Mouse (Mus musculus): ENCODE measurements around the gene Prr36. TPM values are rescaled to one million over a fixed set of nuclear protein-coding genes. Genes with fewer than 3 reads are reported as not detected.

The Prr36 gene
- polyA plus RNA-seq (2021; fragmentation: Nextera tagmentation): 18.3 and 30.0 TPM in 2 replicates
- long read RNA-seq, experiment 1, partial matches to known transcripts: 0 of 4 reads
- long read RNA-seq, experiment 1, other reads (novel, unspliced or antisense): 4 of 4 reads
- long read RNA-seq, experiment 2, partial matches to known transcripts: 7 of 12 reads
- long read RNA-seq, experiment 2, other reads (novel, unspliced or antisense): 5 of 12 reads

GRCm38 (mm10) chr8:4216791-4217621 is at the start of gene Prr36:
Prr36 (minus strand) TSS chr8:4217459.

GRCm38 (mm10) chr8:4259125-4259804 is 42.0 kb upstream of the Prr36 start, which contains the start of gene Ctxn1:
Ctxn1 (minus strand) TSS chr8:4259274.

GRCm38 (mm10) chr8:4252934-4253841 is 35.9 kb upstream of the Prr36 start, which contains the start of gene Snapc2:
Snapc2 (plus strand) TSS chr8:4253080.

GRCm38 (mm10) chr8:4247951-4248540 is 30.8 kb upstream of the Prr36 start, which contains the start of gene Tgfbr3l:
Tgfbr3l (plus strand) TSS chr8:4248214.

GRCm38 (mm10) chr8:4238434-4239192 is 21.4 kb upstream of the Prr36 start, which contains the start of the genes Map2k7 and Gm49320:
Map2k7 (plus strand) TSS chr8:4238740.
Gm49320 (plus strand) TSS chr8:4238865.

GRCm38 (mm10) chr8:4226739-4227347 is 9.6 kb upstream of the Prr36 start, which contains the start of gene Lrrc8e:
Lrrc8e (plus strand) TSS chr8:4226827.

GRCm38 (mm10) chr8:4165852-4166751 is 51.2 kb downstream of the Prr36 start, which contains the start of gene Evi5l:
Evi5l (plus strand) TSS chr8:4166567.

Other genes with a start within 250 kb of the Prr36 start
- 1.2 and 2.2 TPM in 2 replicates for gene Cd209f, start 111.6 kb downstream of the Prr36 start, polyA plus RNA-seq (2021; fragmentation: Nextera tagmentation)
- 0.28 and 0.43 TPM in 2 replicates for gene Cd209g, start 83.4 kb downstream of the Prr36 start, polyA plus RNA-seq (2021; fragmentation: Nextera tagmentation)
- gene Evi5l, start 50.9 kb downstream of the Prr36 start, polyA plus RNA-seq (2021; fragmentation: Nextera tagmentation): 19.8 and 23.8 TPM in 2 replicates
- gene Lrrc8e, start 9.4 kb upstream of the Prr36 start, polyA plus RNA-seq (2021; fragmentation: Nextera tagmentation): not detected in 2 replicates
- gene Map2k7, start 21.3 kb upstream of the Prr36 start, polyA plus RNA-seq (2021; fragmentation: Nextera tagmentation): 12.9 and 16.1 TPM in 2 replicates
- gene Gm49320, start 21.4 kb upstream of the Prr36 start, polyA plus RNA-seq (2021; fragmentation: Nextera tagmentation): 0.08 TPM in 1 of 2 replicates, not detected in the other
- 0.21 and 0.40 TPM in 2 replicates for gene Tgfbr3l, start 30.8 kb upstream of the Prr36 start, polyA plus RNA-seq (2021; fragmentation: Nextera tagmentation)
- 31.8 and 34.8 TPM in 2 replicates for gene Snapc2, start 35.6 kb upstream of the Prr36 start, polyA plus RNA-seq (2021; fragmentation: Nextera tagmentation)
- 735 and 876 TPM in 2 replicates for gene Ctxn1, start 41.8 kb upstream of the Prr36 start, polyA plus RNA-seq (2021; fragmentation: Nextera tagmentation)
- 22.1 and 27.5 TPM in 2 replicates for gene Timm44, start 58.5 kb upstream of the Prr36 start, polyA plus RNA-seq (2021; fragmentation: Nextera tagmentation)
- 19.5 and 23.5 TPM in 2 replicates for gene Ccl25, start 107.8 kb upstream of the Prr36 start, polyA plus RNA-seq (2021; fragmentation: Nextera tagmentation)
- 69.8 and 88.2 TPM in 2 replicates for gene Elavl1, start 108.0 kb upstream of the Prr36 start, polyA plus RNA-seq (2021; fragmentation: Nextera tagmentation)